Mouse (Mus musculus) stomach, postnatal 0 days (tissue): ENCODE measurements at regions not wholly inside any gene's neighbourhood (a gene's known extent, or its start where the extent isn't known, plus 50 kb on each side); places are given as distances from the start of the nearest gene placed in this dataset.

Experiments
- CTCF ChIP-seq: IDR thresholded peaks from 2 replicates; pipeline ENCODE4 v1.5.1; 2016; ENCODE audit warnings: antibody characterized with exemption, low read depth, mild to moderate bottlenecking, moderate library complexity
- EP300 ChIP-seq: optimal IDR thresholded peaks from 2 replicates; pipeline ENCODE3; 2016; ENCODE audit warnings: antibody characterized with exemption

DNA sequence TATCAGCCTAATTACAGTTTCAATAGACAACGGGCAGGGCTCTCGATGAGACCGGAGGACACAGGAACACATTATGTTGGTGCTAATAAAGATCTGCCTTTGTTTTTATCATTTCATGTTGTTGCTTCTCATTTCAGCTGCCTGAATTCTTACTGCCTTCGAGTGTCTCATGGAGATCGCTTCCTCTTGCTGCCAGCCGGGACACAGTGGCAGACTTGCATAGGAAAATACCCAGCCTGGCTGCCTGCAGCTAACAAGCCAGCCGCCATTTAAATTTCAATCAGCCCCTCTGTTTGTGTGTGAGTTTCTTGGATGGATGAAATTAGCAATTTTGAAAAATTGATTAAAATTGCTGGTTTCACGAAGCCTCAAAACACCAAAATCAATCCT lies 388.2 kb downstream of the Rps24 start:
- TF ChIP-seq CTCF (no peak), EP300 (no peak)
